25 mouse cellular contexts compared by ENCODE assay signal in the genomic region with DNA sequence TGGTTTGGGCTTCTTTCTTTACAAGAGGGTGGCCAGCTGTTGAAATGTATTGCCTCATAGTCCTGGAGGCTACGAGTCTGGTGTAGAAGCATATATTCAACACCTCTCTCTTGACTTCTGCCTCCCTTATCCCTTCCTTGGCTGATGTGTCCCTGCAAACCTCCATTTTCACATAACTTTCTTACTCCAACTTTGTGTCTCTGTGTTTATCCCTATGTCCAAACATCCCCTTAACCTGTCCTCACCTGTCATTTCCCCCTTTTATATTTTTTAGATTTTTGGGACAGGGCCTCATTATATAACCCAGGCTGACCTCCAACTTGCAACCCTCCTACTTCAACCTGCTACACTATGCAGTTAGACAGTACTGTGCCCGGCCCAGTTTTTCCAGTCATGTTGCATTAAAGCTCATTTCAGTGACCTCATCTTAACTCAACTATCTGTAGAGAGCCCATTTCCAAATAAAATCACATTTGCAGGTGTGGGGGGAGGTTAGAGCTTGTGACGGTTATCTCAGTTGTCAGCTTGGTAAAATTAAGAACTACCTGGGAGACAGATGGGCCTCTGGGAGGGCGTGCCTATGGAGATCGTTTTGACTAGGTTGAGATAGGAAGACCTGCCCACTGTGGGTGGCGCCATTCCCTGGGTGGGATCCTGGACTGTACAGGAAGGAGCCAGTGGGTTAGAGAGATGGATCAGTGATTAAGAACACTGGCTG. TPM values are rescaled to one million over a fixed set of nuclear protein-coding genes. Genes with fewer than 3 reads are reported as not detected.
DNase-seq lines count a peak whose midpoint lies in the region; ATAC-seq lines count a peak whose summit lies in the region.
"Had no signal": no experiment of that assay in that cellular context is flagged by ENCODE, and none has a peak within 500 bp of the region (broad histone marks: within the 10 kb centered on the region; RNA-seq: fewer than 3 reads in every experiment).

No protein-coding gene starts in this region.

- no peak overlapping the region for H3K4me2 ChIP-seq in hindbrain, embryonic 12.5 days (replicated peaks)
- no peak overlapping the region for H3K4me2 ChIP-seq in hindbrain, embryonic 16.5 days (ENCODE audit: low read length)
- no peak overlapping the region for H3K4me2 ChIP-seq in embryonic facial prominence, embryonic 14.5 days (ENCODE audit: low read depth, low read length)
- no peak overlapping the region for H3K4me2 ChIP-seq in limb, embryonic 13.5 days (replicated peaks)
- H3K4me2 ChIP-seq in liver, embryonic 16.5 days (ENCODE audit: low read depth, low read length) = no peak overlapping the region
- H3K4me2 ChIP-seq: forebrain, embryonic 13.5 days; heart, embryonic 15.5 days; midbrain, embryonic 11.5 days had no signal

- no peak for ATAC-seq in hindbrain, embryonic 12.5 days (ENCODE audit: low FRiP score)
- ATAC-seq in hindbrain, embryonic 16.5 days = no peak
- ATAC-seq in embryonic facial prominence, embryonic 14.5 days (ENCODE audit: low read depth) = no peak
- ATAC-seq in limb, embryonic 13.5 days (ENCODE audit: low FRiP score, low read depth) = no peak
- ATAC-seq in liver, embryonic 16.5 days (ENCODE audit: low read depth) = peak; percentile 75
- ATAC-seq: forebrain, embryonic 13.5 days; hindbrain, postnatal 0 days; intestine, postnatal 0 days had no signal

- H3K9ac ChIP-seq in hindbrain, embryonic 12.5 days = no peak overlapping the region
- H3K9ac ChIP-seq in hindbrain, embryonic 16.5 days (ENCODE audit: low read depth, low read length) = no peak overlapping the region
- no peak overlapping the region for H3K9ac ChIP-seq in embryonic facial prominence, embryonic 14.5 days (ENCODE audit: low read depth, low read length)
- H3K9ac ChIP-seq in limb, embryonic 13.5 days = no peak overlapping the region
- H3K9ac ChIP-seq in liver, embryonic 16.5 days (ENCODE audit: low read depth, low read length) = no peak overlapping the region
- H3K9ac ChIP-seq: forebrain, embryonic 13.5 days; heart, embryonic 15.5 days; kidney, embryonic 15.5 days had no signal

- DNase-seq in embryonic facial prominence, embryonic 14.5 days (ENCODE audit: low spot score) = no peak
- DNase-seq in right cerebral cortex, postnatal 10 days (ENCODE audit: low spot score in 2 of 2) = no peak
- no peak for DNase-seq in adrenal gland, adult 8-10 months
- DNase-seq in heart, adult 11 months = no peak
- DNase-seq: cerebellum, adult 8-10 months; gastrocnemius, postnatal 14 days; heart, postnatal 4 days; kidney, postnatal 4 days; retina, postnatal 1 day; thymus, postnatal 25 days had no signal

- H3K27ac ChIP-seq in hindbrain, embryonic 12.5 days = 0 out of 2 replicates have a peak overlapping the region, but pooled peaks have one; percentile 17
- H3K27ac ChIP-seq in hindbrain, embryonic 16.5 days (ENCODE audit: low read depth, low read length) = no peak overlapping the region
- H3K27ac ChIP-seq in embryonic facial prominence, embryonic 14.5 days (replicated peaks; ENCODE audit: low read depth, low read length) = peak overlapping the region; percentile 45; the same call in 1 of the 2 replicates
- H3K27ac ChIP-seq in limb, embryonic 13.5 days = peak overlapping the region; percentile 44; the same call in 1 of the 2 replicates
- H3K27ac ChIP-seq in liver, embryonic 16.5 days (ENCODE audit: low read length) = no peak overlapping the region
- H3K27ac ChIP-seq: forebrain, embryonic 13.5 days; heart, embryonic 15.5 days; hindbrain, postnatal 0 days; kidney, embryonic 15.5 days; macrophage had no signal

- H3K4me1 ChIP-seq in hindbrain, embryonic 12.5 days = peaks cover 27% of the 10 kb centered on the region
- H3K4me1 ChIP-seq in hindbrain, embryonic 16.5 days (ENCODE audit: control insufficient read depth, insufficient read depth, low read depth, low read length) = 0 out of 2 replicates have a peak, but pooled peaks cover 3% of the 10 kb centered on the region
- peaks cover 44% of the 10 kb centered on the region for H3K4me1 ChIP-seq in embryonic facial prominence, embryonic 14.5 days (ENCODE audit: control insufficient read depth, insufficient read depth, low read length)
- peaks cover 50% of the 10 kb centered on the region for H3K4me1 ChIP-seq in limb, embryonic 13.5 days
- H3K4me1 ChIP-seq in liver, embryonic 16.5 days (ENCODE audit: control insufficient read depth, low read depth, low read length) = peaks cover 29% of the 10 kb centered on the region

- no peaks in the 10 kb centered on the region for H3K9me3 ChIP-seq in hindbrain, embryonic 12.5 days (replicated peaks)
- H3K9me3 ChIP-seq in hindbrain, embryonic 16.5 days (ENCODE audit: control insufficient read depth, low read length) = no peaks in the 10 kb centered on the region
- H3K9me3 ChIP-seq in embryonic facial prominence, embryonic 14.5 days (ENCODE audit: control insufficient read depth, low read length) = no peaks in the 10 kb centered on the region
- H3K9me3 ChIP-seq in limb, embryonic 13.5 days = no peaks in the 10 kb centered on the region
- no peaks in the 10 kb centered on the region for H3K9me3 ChIP-seq in liver, embryonic 16.5 days (replicated peaks; ENCODE audit: control insufficient read depth, low read length)
- H3K9me3 ChIP-seq: forebrain, embryonic 13.5 days; heart, embryonic 15.5 days; kidney, embryonic 15.5 days had no signal

- H3K36me3 ChIP-seq in hindbrain, embryonic 12.5 days = no peaks in the 10 kb centered on the region
- no peaks in the 10 kb centered on the region for H3K36me3 ChIP-seq in hindbrain, embryonic 16.5 days (ENCODE audit: control insufficient read depth, insufficient read depth, low read length)
- H3K36me3 ChIP-seq in embryonic facial prominence, embryonic 14.5 days (ENCODE audit: control insufficient read depth, insufficient read depth, low read length) = no peaks in the 10 kb centered on the region
- H3K36me3 ChIP-seq in limb, embryonic 13.5 days = no peaks in the 10 kb centered on the region
- H3K36me3 ChIP-seq in liver, embryonic 16.5 days (ENCODE audit: control insufficient read depth, insufficient read depth) = no peaks in the 10 kb centered on the region
- H3K36me3 ChIP-seq: heart, embryonic 15.5 days; kidney, embryonic 15.5 days had no signal

- 87% methylated on average over 6 of the region's 6 CpGs for WGBS in hindbrain, embryonic 12.5 days
- WGBS in hindbrain, embryonic 16.5 days = 91% methylated on average over 6 of the region's 6 CpGs
- WGBS in embryonic facial prominence, embryonic 14.5 days = 80% methylated on average over 6 of the region's 6 CpGs
- WGBS in limb, embryonic 13.5 days = 84% methylated on average over 6 of the region's 6 CpGs
- WGBS in liver, embryonic 16.5 days (ENCODE audit: insufficient replicate concordance) = 53% methylated on average over 6 of the region's 6 CpGs

- no peak overlapping the region for H3K4me3 ChIP-seq in hindbrain, embryonic 12.5 days
- H3K4me3 ChIP-seq in hindbrain, embryonic 16.5 days (ENCODE audit: low read length) = no peak overlapping the region
- H3K4me3 ChIP-seq in embryonic facial prominence, embryonic 14.5 days (ENCODE audit: low read depth, low read length) = no peak overlapping the region
- H3K4me3 ChIP-seq in limb, embryonic 13.5 days = no peak overlapping the region
- H3K4me3 ChIP-seq in liver, embryonic 16.5 days (ENCODE audit: low read depth, low read length) = no peak overlapping the region
- H3K4me3 ChIP-seq: forebrain, embryonic 13.5 days; heart, embryonic 15.5 days; kidney, embryonic 15.5 days had no signal

- no peaks in the 10 kb centered on the region for H3K27me3 ChIP-seq in hindbrain, embryonic 12.5 days
- no peaks in the 10 kb centered on the region for H3K27me3 ChIP-seq in hindbrain, embryonic 16.5 days (replicated peaks; ENCODE audit: control insufficient read depth, insufficient read depth, low read length)
- H3K27me3 ChIP-seq in embryonic facial prominence, embryonic 14.5 days (replicated peaks; ENCODE audit: control insufficient read depth, insufficient read depth, low read length) = no peaks in the 10 kb centered on the region
- H3K27me3 ChIP-seq in limb, embryonic 13.5 days = no peaks in the 10 kb centered on the region
- no peaks in the 10 kb centered on the region for H3K27me3 ChIP-seq in liver, embryonic 16.5 days (ENCODE audit: control insufficient read depth, insufficient read depth, low read depth, low read length)
- H3K27me3 ChIP-seq: forebrain, embryonic 13.5 days; heart, embryonic 15.5 days; kidney, embryonic 15.5 days had no signal

RNA-seq across cellular contexts. Expression of gene Cdc42ep4, which starts 12.6 kb away (rescaled TPM):
- polyA plus RNA-seq in hindbrain, embryonic 12.5 days (2016; fragmentation: Nextera tagmentation; extraction: Ambion mirVana) = 98.7 and 106 TPM in 2 replicates
- polyA plus RNA-seq in hindbrain, embryonic 16.5 days (2015; fragmentation: Nextera tagmentation; extraction: Ambion mirVana) = 72.2 and 80.1 TPM in 2 replicates
- polyA plus RNA-seq in embryonic facial prominence, embryonic 14.5 days (2014; fragmentation: Nextera tagmentation; extraction: Ambion mirVana) = 39.3 and 51.0 TPM in 2 replicates
- polyA plus RNA-seq in limb, embryonic 13.5 days (2015; fragmentation: Nextera tagmentation; extraction: Ambion mirVana) = 96.6 and 102 TPM in 2 replicates
- polyA plus RNA-seq in liver, embryonic 16.5 days (2015; fragmentation: Nextera tagmentation; extraction: Ambion mirVana) = 16.7 and 18.4 TPM in 2 replicates
- 100 to 1,000 TPM in 2 of 4 experiments, 10 to 100 TPM in 2; 90.2 to 151 (median 111) TPM for total RNA-seq in adrenal gland, adult 8-10 months (2022)

RNA-seq across cellular contexts. Expression of gene Cpsf4l, which starts 54.5 kb away (rescaled TPM):
- 0.15 and 0.31 TPM in 2 replicates for polyA plus RNA-seq in hindbrain, embryonic 12.5 days (2016; fragmentation: Nextera tagmentation; extraction: Ambion mirVana)
- 0.19 and 0.26 TPM in 2 replicates for polyA plus RNA-seq in hindbrain, embryonic 16.5 days (2015; fragmentation: Nextera tagmentation; extraction: Ambion mirVana)
- 1.2 and 2.1 TPM in 2 replicates for polyA plus RNA-seq in embryonic facial prominence, embryonic 14.5 days (2014; fragmentation: Nextera tagmentation; extraction: Ambion mirVana)
- polyA plus RNA-seq in limb, embryonic 13.5 days (2015; fragmentation: Nextera tagmentation; extraction: Ambion mirVana) = 0.37 and 0.70 TPM in 2 replicates
- polyA plus RNA-seq in liver, embryonic 16.5 days (2015; fragmentation: Nextera tagmentation; extraction: Ambion mirVana) = 0.18 TPM in 1 of 2 replicates, not detected in the other
- under 1 TPM; 0.43 to 1.00 (median 0.75) TPM for total RNA-seq in adrenal gland, adult 8-10 months (2022)
- total RNA-seq: common myeloid progenitor, adult 5-6 weeks; gastrocnemius, postnatal 14 days; heart, adult 8-10 months; heart, postnatal 4 days; hindbrain, postnatal 0 days; layer of hippocampus, postnatal 10 days had no signal
- polyA plus RNA-seq: intestine, postnatal 0 days; macrophage; small intestine, adult 2 months had no signal

Comparison
In these comparisons a context has a peak if more than half of its experiments do, and no peak if none do; other contexts are left out.
1. H3K27ac ChIP-seq: peak in hindbrain, embryonic 12.5 days (single experiment), embryonic facial prominence, embryonic 14.5 days (single experiment) and limb, embryonic 13.5 days (single experiment); none in hindbrain, embryonic 16.5 days (single experiment) and liver, embryonic 16.5 days (single experiment).